17 mouse cellular contexts compared by ENCODE assay signal in genomic region chr17:52829678-52830077, GRCm38 (mm10).
DNase-seq lines count a peak whose midpoint lies in the region; TF ChIP-seq lines count a peak whose summit lies in the region.
"Had no signal": no experiment of that assay in that cellular context is flagged by ENCODE, and none has a peak within 500 bp of the region (broad histone marks: within the 10 kb centered on the region; RNA-seq: fewer than 3 reads in every experiment).

No protein-coding gene starts in this region.

- H3K9me3 ChIP-seq in MEL (replicated peaks; ENCODE audit: insufficient read depth, low read length) = no peaks in the 10 kb centered on the region
- H3K9me3 ChIP-seq: G1E had no signal

- no peaks in the 10 kb centered on the region for H3K79me2 ChIP-seq in MEL (ENCODE audit: control insufficient read depth, insufficient read depth, low read length, poor library complexity)

- no peaks in the 10 kb centered on the region; a peak in 1 of 4 replicates for H3K36me3 ChIP-seq in MEL (ENCODE audit: control insufficient read depth in 1 of 2, insufficient read depth in 2 of 2, low read length in 2 of 2)
- H3K36me3 ChIP-seq: G1E had no signal

- peaks cover 0 to 6% of the 10 kb centered on the region in 2 experiments; a peak in 1 of 4 replicates for H3K4me1 ChIP-seq in MEL (ENCODE audit: control insufficient read depth in 1 of 2, insufficient read depth in 2 of 2, low read length in 2 of 2)

- H3K9ac ChIP-seq in MEL (ENCODE audit: control insufficient read depth, low read depth, low read length, poor library complexity, severe bottlenecking) = no peak overlapping the region

- no peak for TF ChIP-seq RAD21 in MEL (IDR thresholded peaks at IDR 0.05; ENCODE audit: low read depth, low read length)

- H3K27ac ChIP-seq in MEL (ENCODE audit: control insufficient read depth, low read depth, low read length) = peak overlapping the region; percentile 62

- peak; percentile 3 for DNase-seq in MEL (ENCODE audit: low read depth, low spot score)
- no peak for DNase-seq in frontal cortex, postnatal 14 days (ENCODE audit: low spot score in 2 of 2)
- DNase-seq: adrenal gland, adult 2 months; adrenal gland, adult 8-10 months; adrenal gland, postnatal 10 days; adrenal gland, postnatal 14 days; adrenal gland, postnatal 25 days; adrenal gland, postnatal 36 days; B cell, adult 2 months; cerebellum, adult 11 months; cerebellum, adult 11-12 months; cerebellum, adult 18-20 months; cerebellum, adult 2 months; cerebellum, adult 8-10 months had no signal

- H3K27me3 ChIP-seq in MEL (ENCODE audit: control insufficient read depth in 1 of 2, insufficient read depth in 2 of 2, low read length in 2 of 2) = no peaks in the 10 kb centered on the region
- H3K27me3 ChIP-seq: CH12.LX, Patski had no signal

- peak; percentile 9 to 60; a peak in 1 of 4 replicates for TF ChIP-seq EP300 in MEL (IDR thresholded peaks at IDR 0.05; ENCODE audit: low read depth in 1 of 2, low read length in 2 of 2)

- no peak overlapping the region for H3K4me3 ChIP-seq in MEL (ENCODE audit: control insufficient read depth in 1 of 2, insufficient read depth in 1 of 2, low read depth in 2 of 2, low read length in 2 of 2)

- no peak for TF ChIP-seq CTCF in MEL (IDR thresholded peaks at IDR 0.05 in 2 of 3, conservative IDR thresholded peaks at IDR 0.05 in 1 of 3; ENCODE audit: control insufficient read depth in 1 of 3, insufficient read depth in 1 of 3, low read depth in 2 of 3, low read length in 3 of 3, poor library complexity in 1 of 3, severe bottlenecking in 1 of 3)

- no peak for TF ChIP-seq POLR2A in MEL (IDR thresholded peaks at IDR 0.05; ENCODE audit: control insufficient read depth in 1 of 2, insufficient read depth in 1 of 2, low read depth in 1 of 2, low read length in 2 of 2, poor library complexity in 1 of 2)

TF ChIP-seq in MEL, 35 proteins besides CTCF, POLR2A, EP300 and RAD21:
- TF ChIP-seq KAT2A (conservative IDR thresholded peaks at IDR 0.05; ENCODE audit: low read depth, low read length) (0 out of 2 replicates have a peak, but pooled peaks have one; percentile 34), POLR2AphosphoS5 (IDR thresholded peaks at IDR 0.05; ENCODE audit: borderline replicate concordance, low read depth, low read length) (no peak), ZNF384 (IDR thresholded peaks at IDR 0.05; ENCODE audit: low read depth, low read length) (peak; percentile 24; the same call in 1 of the 2 replicates), JUND (IDR thresholded peaks at IDR 0.05; ENCODE audit: low read depth, low read length) (no peak), ETS1 (IDR thresholded peaks at IDR 0.05; ENCODE audit: low read depth, low read length) (peak; percentile 55; the same call in 1 of the 2 replicates), SIN3A (IDR thresholded peaks at IDR 0.05; ENCODE audit: low read length) (peak; percentile 29; the same call in 1 of the 2 replicates), TCF12 (IDR thresholded peaks at IDR 0.05; ENCODE audit: low read depth, low read length) (peak; percentile 52; the same call in 1 of the 2 replicates)
